Mouse (Mus musculus): ENCODE data around the gene Pold3. TPM values are rescaled to one million over a fixed set of nuclear protein-coding genes. Genes with fewer than 3 reads are reported as not detected.
A peak's percentile ranks its signal among the peaks of the same experiment; 100 is the strongest.

The Pold3 gene
- polyA plus RNA-seq (2014; fragmentation: Nextera tagmentation; extraction: Ambion mirVana), result 46.1 and 50.6 TPM in 2 replicates

GRCm38 (mm10) chr7:100121376-100121789, at the start of gene Pold3:
TSS of gene Pold3 (minus strand) at chr7:100121565.
- peak within 1 kb of the TSS; percentile 61 for H3K4me2 ChIP-seq (ENCODE audit: low read depth, low read length)
- peaks cover 30% of the 10 kb centered on the region; the same call in 1 of the 2 replicates for H3K36me3 ChIP-seq (ENCODE audit: control insufficient read depth, insufficient read depth, low read length)
- DNase-seq (ENCODE audit: low spot score), result peak; percentile 97
- H3K27me3 ChIP-seq (replicated peaks; ENCODE audit: control insufficient read depth, insufficient read depth, low read length), result no peaks in the 10 kb centered on the region
- H3K4me1 ChIP-seq (ENCODE audit: control insufficient read depth, insufficient read depth, low read length), result no peaks in the 10 kb centered on the region; the same call in 1 of the 2 replicates
- WGBS, result 1% methylated on average over 32 of the region's 33 CpGs
- peak; percentile 98 for ATAC-seq (ENCODE audit: low read depth)
- peak within 1 kb of the TSS; percentile 98 for H3K4me3 ChIP-seq (ENCODE audit: low read depth, low read length)
- no peaks in the 10 kb centered on the region for H3K9me3 ChIP-seq (ENCODE audit: control insufficient read depth, low read length)
- H3K27ac ChIP-seq (replicated peaks; ENCODE audit: low read depth, low read length), result peak within 1 kb of the TSS; percentile 91
- H3K9ac ChIP-seq (ENCODE audit: low read depth, low read length), result peak within 1 kb of the TSS; percentile 88

DNA sequence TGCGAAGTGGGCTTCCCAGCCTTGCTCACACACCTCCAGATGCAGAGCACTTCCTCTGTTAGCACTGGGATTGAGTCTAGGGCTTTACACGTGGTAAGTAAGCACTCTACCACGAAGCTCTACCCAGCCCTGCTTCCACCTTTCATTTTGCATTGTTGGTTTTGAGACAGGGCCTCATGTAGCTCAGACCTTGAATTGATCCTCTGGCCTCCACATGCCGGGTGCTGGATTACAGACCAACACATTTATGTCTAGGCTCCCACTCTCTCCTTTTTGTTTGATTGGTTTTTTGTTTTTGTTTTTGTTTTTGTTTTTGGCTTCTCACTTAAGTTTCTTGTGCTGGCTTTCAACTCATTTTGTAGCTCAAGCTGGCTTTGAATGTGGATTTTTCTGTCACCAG, 49.4 kb upstream of the Pold3 start:
- H3K4me1 ChIP-seq (ENCODE audit: control insufficient read depth, insufficient read depth, low read length), result no peaks in the 10 kb centered on the region
- no peak overlapping the region for H3K27ac ChIP-seq (replicated peaks; ENCODE audit: low read depth, low read length)
- H3K27me3 ChIP-seq (replicated peaks; ENCODE audit: control insufficient read depth, insufficient read depth, low read length), result no peaks in the 10 kb centered on the region
- no peaks in the 10 kb centered on the region for H3K9me3 ChIP-seq (ENCODE audit: control insufficient read depth, low read length)
- no peak overlapping the region for H3K9ac ChIP-seq (ENCODE audit: low read depth, low read length)
- DNase-seq (ENCODE audit: low spot score) (no peak), ATAC-seq (ENCODE audit: low read depth) (no peak)
- no peak overlapping the region for H3K4me3 ChIP-seq (ENCODE audit: low read depth, low read length)
- WGBS, result 66% methylated on average over 4 of the region's 4 CpGs
- H3K4me2 ChIP-seq (ENCODE audit: low read depth, low read length), result no peak overlapping the region
- H3K36me3 ChIP-seq (ENCODE audit: control insufficient read depth, insufficient read depth, low read length), result no peaks in the 10 kb centered on the region

DNA sequence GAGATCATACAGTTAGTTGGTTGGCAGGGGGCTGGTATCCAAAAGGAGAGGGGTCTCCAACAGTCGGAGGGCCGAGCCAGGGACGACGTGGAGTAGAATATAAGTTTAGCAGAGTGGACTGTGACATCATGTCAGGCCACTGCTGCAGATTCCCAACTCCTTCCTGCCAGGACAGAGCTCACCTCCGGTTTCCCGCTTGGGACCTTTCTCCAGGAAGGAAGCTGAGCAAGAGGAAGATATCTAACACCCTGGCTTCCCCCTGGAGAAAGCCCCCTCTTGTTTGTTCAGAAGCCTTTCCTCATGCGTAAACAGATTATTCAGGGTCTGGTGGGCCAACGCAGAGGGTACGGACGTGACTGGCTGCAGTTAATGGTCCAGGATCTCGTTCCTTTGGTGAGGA, 47.3 kb upstream of the Pold3 start:
- WGBS, result 80% methylated on average over 11 of the region's 11 CpGs
- Histone ChIP-seq H3K4me2 (ENCODE audit: low read depth, low read length) (no peak overlapping the region), H3K4me1 (ENCODE audit: control insufficient read depth, insufficient read depth, low read length) (no peaks in the 10 kb centered on the region; the same call in 1 of the 2 replicates), H3K9me3 (ENCODE audit: control insufficient read depth, low read length) (no peaks in the 10 kb centered on the region), H3K27me3 (replicated peaks; ENCODE audit: control insufficient read depth, insufficient read depth, low read length) (no peaks in the 10 kb centered on the region), H3K36me3 (ENCODE audit: control insufficient read depth, insufficient read depth, low read length) (no peaks in the 10 kb centered on the region), H3K4me3 (ENCODE audit: low read depth, low read length) (no peak overlapping the region), H3K27ac (replicated peaks; ENCODE audit: low read depth, low read length) (no peak overlapping the region), H3K9ac (ENCODE audit: low read depth, low read length) (no peak overlapping the region)
- ATAC-seq (ENCODE audit: low read depth) (no peak), DNase-seq (ENCODE audit: low spot score) (no peak)

- Histone ChIP-seq H3K27me3 (replicated peaks; ENCODE audit: control insufficient read depth, insufficient read depth, low read length) (no peaks in the 10 kb centered on the region), H3K9ac (ENCODE audit: low read depth, low read length) (no peak overlapping the region), H3K36me3 (ENCODE audit: control insufficient read depth, insufficient read depth, low read length) (no peaks in the 10 kb centered on the region), H3K4me2 (ENCODE audit: low read depth, low read length) (no peak overlapping the region), H3K27ac (replicated peaks; ENCODE audit: low read depth, low read length) (no peak overlapping the region), H3K4me3 (ENCODE audit: low read depth, low read length) (no peak overlapping the region), H3K9me3 (ENCODE audit: control insufficient read depth, low read length) (no peaks in the 10 kb centered on the region), H3K4me1 (ENCODE audit: control insufficient read depth, insufficient read depth, low read length) (peaks cover 4% of the 10 kb centered on the region)
- peak; percentile 29 for DNase-seq (ENCODE audit: low spot score)
- 63% methylated on average over 4 of the region's 4 CpGs for WGBS
- ATAC-seq (ENCODE audit: low read depth), result no peak
Measured at GRCm38 (mm10) chr7:100163506-100163905, 42.1 kb upstream of the Pold3 start.

GRCm38 (mm10) chr7:100160006-100160405, 38.6 kb upstream of the Pold3 start:
- Histone ChIP-seq H3K36me3 (ENCODE audit: control insufficient read depth, insufficient read depth, low read length) (no peaks in the 10 kb centered on the region), H3K4me2 (ENCODE audit: low read depth, low read length) (peak overlapping the region; percentile 82), H3K27me3 (replicated peaks; ENCODE audit: control insufficient read depth, insufficient read depth, low read length) (no peaks in the 10 kb centered on the region), H3K9ac (ENCODE audit: low read depth, low read length) (peak overlapping the region; percentile 93), H3K4me3 (ENCODE audit: low read depth, low read length) (peak overlapping the region; percentile 97), H3K9me3 (ENCODE audit: control insufficient read depth, low read length) (no peaks in the 10 kb centered on the region), H3K27ac (replicated peaks; ENCODE audit: low read depth, low read length) (no peak overlapping the region; the same call in 1 of the 2 replicates), H3K4me1 (ENCODE audit: control insufficient read depth, insufficient read depth, low read length) (peaks cover 4% of the 10 kb centered on the region)
- no peak for ATAC-seq (ENCODE audit: low read depth)
- WGBS, result 63% methylated on average over 7 of the region's 7 CpGs
- DNase-seq (ENCODE audit: low spot score), result no peak

- H3K36me3 ChIP-seq (ENCODE audit: control insufficient read depth, insufficient read depth, low read length), result no peaks in the 10 kb centered on the region
- peak; percentile 94 for DNase-seq (ENCODE audit: low spot score)
- H3K27ac ChIP-seq (replicated peaks; ENCODE audit: low read depth, low read length), result peak within 1 kb of the TSS; percentile 97
- peaks cover 4% of the 10 kb centered on the region for H3K4me1 ChIP-seq (ENCODE audit: control insufficient read depth, insufficient read depth, low read length)
- H3K4me2 ChIP-seq (ENCODE audit: low read depth, low read length), result peak within 1 kb of the TSS; percentile 82
- WGBS, result under 1% methylated on average over 58 of the region's 78 CpGs
- peak within 1 kb of the TSS; percentile 97 for H3K4me3 ChIP-seq (ENCODE audit: low read depth, low read length)
- peak; percentile 97 for ATAC-seq (ENCODE audit: low read depth)
- peak within 1 kb of the TSS; percentile 93 for H3K9ac ChIP-seq (ENCODE audit: low read depth, low read length)
- H3K9me3 ChIP-seq (ENCODE audit: control insufficient read depth, low read length), result no peaks in the 10 kb centered on the region
- H3K27me3 ChIP-seq (replicated peaks; ENCODE audit: control insufficient read depth, insufficient read depth, low read length), result no peaks in the 10 kb centered on the region
Measured at GRCm38 (mm10) chr7:100159105-100159841, 37.9 kb upstream of the Pold3 start, which contains the start of gene Lipt2. TSS of gene Lipt2 (plus strand) at chr7:100159277.

DNA sequence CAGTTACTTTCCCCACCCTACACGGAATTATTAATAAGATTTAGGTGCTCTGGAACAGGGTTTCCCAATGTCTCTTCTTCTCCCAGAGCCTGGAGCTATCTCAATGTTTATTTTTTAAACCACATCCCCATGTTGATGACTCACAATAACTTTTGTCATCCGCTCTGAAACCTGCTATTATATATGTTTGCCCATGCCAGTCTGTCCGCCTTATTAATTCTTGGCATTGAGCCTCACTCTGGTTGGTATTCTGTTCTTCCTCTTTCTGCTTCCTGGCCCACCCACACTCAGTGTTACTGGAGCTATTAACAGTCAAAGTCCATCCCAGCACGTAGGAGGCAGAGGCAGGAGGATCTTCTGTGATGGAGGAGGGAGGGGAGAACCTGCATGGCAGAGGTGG, 36.3 kb upstream of the Pold3 start:
- no peaks in the 10 kb centered on the region for H3K36me3 ChIP-seq (ENCODE audit: control insufficient read depth, insufficient read depth, low read length)
- H3K27me3 ChIP-seq (replicated peaks; ENCODE audit: control insufficient read depth, insufficient read depth, low read length), result no peaks in the 10 kb centered on the region
- H3K27ac ChIP-seq (replicated peaks; ENCODE audit: low read depth, low read length), result no peak overlapping the region
- ATAC-seq (ENCODE audit: low read depth) (no peak), DNase-seq (ENCODE audit: low spot score) (no peak)
- H3K9me3 ChIP-seq (ENCODE audit: control insufficient read depth, low read length), result no peaks in the 10 kb centered on the region
- no peak overlapping the region for H3K4me2 ChIP-seq (ENCODE audit: low read depth, low read length)
- no peak overlapping the region for H3K4me3 ChIP-seq (ENCODE audit: low read depth, low read length)
- WGBS, result 69% methylated on average over 4 of the region's 4 CpGs
- H3K4me1 ChIP-seq (ENCODE audit: control insufficient read depth, insufficient read depth, low read length), result peaks cover 4% of the 10 kb centered on the region; the same call in 1 of the 2 replicates
- H3K9ac ChIP-seq (ENCODE audit: low read depth, low read length), result no peak overlapping the region

- Histone ChIP-seq H3K9ac (ENCODE audit: low read depth, low read length) (no peak overlapping the region), H3K27me3 (replicated peaks; ENCODE audit: control insufficient read depth, insufficient read depth, low read length) (no peaks in the 10 kb centered on the region)
Measured at GRCm38 (mm10) chr7:100150626-100151025, 29.3 kb upstream of the Pold3 start.

DNA sequence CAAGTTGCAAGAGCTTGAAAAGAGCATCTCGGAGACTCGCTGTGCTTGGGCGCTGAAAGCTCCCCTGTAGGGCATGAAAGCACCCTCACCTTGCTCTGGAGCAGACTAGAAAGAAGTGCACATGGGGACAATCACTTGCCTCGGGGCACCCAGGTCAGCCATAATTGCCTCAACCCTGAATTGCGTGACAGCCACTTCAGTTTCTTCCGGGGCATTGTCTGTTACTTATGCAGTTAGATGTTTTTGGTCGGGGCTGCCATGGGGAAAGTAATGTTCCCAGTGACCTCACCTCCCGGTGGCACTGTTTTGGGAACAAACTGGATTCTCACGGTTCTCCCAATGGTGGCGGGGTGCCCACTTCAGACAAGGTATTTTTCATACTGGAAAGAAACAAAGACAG, 28.7 kb upstream of the Pold3 start:
- no peaks in the 10 kb centered on the region for H3K36me3 ChIP-seq (ENCODE audit: control insufficient read depth, insufficient read depth, low read length)
- H3K4me3 ChIP-seq (ENCODE audit: low read depth, low read length), result no peak overlapping the region
- H3K9me3 ChIP-seq (ENCODE audit: control insufficient read depth, low read length), result no peaks in the 10 kb centered on the region
- DNase-seq (ENCODE audit: low spot score) (no peak), ATAC-seq (ENCODE audit: low read depth) (no peak)
- H3K27me3 ChIP-seq (replicated peaks; ENCODE audit: control insufficient read depth, insufficient read depth, low read length), result no peaks in the 10 kb centered on the region
- no peaks in the 10 kb centered on the region for H3K4me1 ChIP-seq (ENCODE audit: control insufficient read depth, insufficient read depth, low read length)
- WGBS, result 47% methylated on average over 10 of the region's 10 CpGs
- no peak overlapping the region for H3K27ac ChIP-seq (replicated peaks; ENCODE audit: low read depth, low read length)
- H3K9ac ChIP-seq (ENCODE audit: low read depth, low read length), result no peak overlapping the region
- H3K4me2 ChIP-seq (ENCODE audit: low read depth, low read length), result no peak overlapping the region

More at GRCm38 (mm10) chr7:100150626-100151025, 29.3 kb upstream of the Pold3 start:
- Histone ChIP-seq H3K4me2 (ENCODE audit: low read depth, low read length) (no peak overlapping the region), H3K4me1 (ENCODE audit: control insufficient read depth, insufficient read depth, low read length) (no peaks in the 10 kb centered on the region), H3K27ac (replicated peaks; ENCODE audit: low read depth, low read length) (no peak overlapping the region), H3K36me3 (ENCODE audit: control insufficient read depth, insufficient read depth, low read length) (no peaks in the 10 kb centered on the region), H3K4me3 (ENCODE audit: low read depth, low read length) (no peak overlapping the region), H3K9me3 (ENCODE audit: control insufficient read depth, low read length) (no peaks in the 10 kb centered on the region)
- peak; percentile 6 for DNase-seq (ENCODE audit: low spot score)
- no peak for ATAC-seq (ENCODE audit: low read depth)
- 74% methylated on average over 11 of the region's 11 CpGs for WGBS
